Mouse (Mus musculus): Measurements from ENCODE around the gene Npy4r.

DNA sequence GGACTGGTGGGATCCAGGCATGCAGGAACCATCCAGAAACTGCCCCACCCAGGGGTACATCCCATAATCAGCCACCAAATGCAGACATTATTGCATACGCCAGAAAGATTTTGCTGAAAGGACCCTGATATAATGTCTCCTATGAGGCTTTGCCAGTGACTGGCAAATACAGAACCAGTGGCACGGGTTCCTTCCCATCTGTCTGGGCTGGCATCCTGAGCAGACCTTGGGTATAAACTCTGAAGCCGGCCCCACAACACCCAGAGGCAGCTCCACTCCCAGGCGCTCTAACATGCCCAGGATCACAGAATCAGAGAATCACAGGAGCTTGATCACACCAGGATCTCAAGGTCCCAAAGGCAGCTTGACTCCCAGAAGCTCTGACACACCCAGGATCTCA, 38.0 kb downstream of the Npy4r start:
- no peak for TF ChIP-seq EP300 (IDR thresholded peaks at IDR 0.05; ENCODE audit: low read depth)
- no peak for TF ChIP-seq CTCF (IDR thresholded peaks at IDR 0.05; ENCODE audit: low read depth)
